Mouse (Mus musculus) kidney, postnatal 0 days (tissue): ENCODE data around the gene Msantd1. TPM values are rescaled to one million over a fixed set of nuclear protein-coding genes. Genes with fewer than 3 reads are reported as not detected.

Experiments
- ATAC-seq: fragments of 200-750 bp; cut with Nextera tagmentation; replicated peaks from 2 replicates; pipeline ENCODE4 v1.8.0; 2017; ENCODE audit warnings: low read depth, moderate number of reproducible peaks, moderate TSS enrichment, moderate library complexity; ENCODE audit not compliant: low FRiP score
- DNase-seq: peaks from one replicate; pipeline ENCODE4 v3.0.0-alpha.2; 2016; ENCODE audit warnings: low spot score
- H3K27ac ChIP-seq: fragments of 300-500 bp; sonication (generic); 2 replicates; pipeline ENCODE4 v1.5.1; 2014; ENCODE audit warnings: mild to moderate bottlenecking
- H3K27me3 ChIP-seq: fragments of 300-500 bp; sonication (generic); 2 replicates; pipeline ENCODE4 v1.6.1; 2014; ENCODE audit warnings: low read length, mixed read lengths; ENCODE audit not compliant: insufficient read depth
- H3K36me3 ChIP-seq: fragments of 300-500 bp; sonication (generic); 2 replicates; pipeline ENCODE4 v1.6.1; 2014; ENCODE audit warnings: low read length, mixed read lengths; ENCODE audit not compliant: insufficient read depth
- H3K4me1 ChIP-seq: fragments of 300-500 bp; sonication (generic); replicated peaks from 2 replicates; pipeline ENCODE4 v1.6.1; 2014; ENCODE audit warnings: antibody characterized with exemption, low read length, mixed read lengths; ENCODE audit not compliant: insufficient read depth
- H3K4me2 ChIP-seq: fragments of 300-500 bp; sonication (generic); 2 replicates; pipeline ENCODE4 v1.6.1; 2014; ENCODE audit warnings: mild to moderate bottlenecking, low read length, moderate library complexity, mixed read lengths
- H3K4me3 ChIP-seq: fragments of 300-500 bp; sonication (generic); replicated peaks from 2 replicates; pipeline ENCODE4 v1.5.1; 2014; ENCODE audit warnings: low read depth, low read length
- H3K9ac ChIP-seq: fragments of 300-500 bp; sonication (generic); 2 replicates; pipeline ENCODE4 v1.6.1; 2014; ENCODE audit warnings: low read depth, low read length
- H3K9me3 ChIP-seq: fragments of 300-500 bp; sonication (generic); replicated peaks from 2 replicates; pipeline ENCODE4 v1.6.1; 2016; ENCODE audit warnings: low read length, inconsistent platforms, mixed read lengths
- CTCF ChIP-seq: IDR thresholded peaks from 2 replicates; pipeline ENCODE4 v1.5.1; 2016; ENCODE audit warnings: antibody characterized with exemption, low read depth, mild to moderate bottlenecking, moderate library complexity
- WGBS: fragments of 180-500 bp; shearing (Covaris S2); extraction: QIAGEN DNeasy Blood & Tissue Kit; methylation state at CpG from one replicate; pipeline ENCODE4 v1.1.7; 2014; 5-methylcytosine and 5-hydroxymethylcytosine counted together
- polyA plus RNA-seq: library from polyadenylated mRNA; unstranded; fragments of >200 nt; fragmentation: Nextera tagmentation; extraction: Ambion mirVana; gene quantifications from 2 replicates; pipeline ENCODE4 v1.2.1, GENCODE M21; 2015

Gene Msantd1
- polyA plus RNA-seq, 1 experiment from 2014 or later, result 0.25 TPM

GRCm38 (mm10) chr5:34908726-34909633 is 1.2 kb downstream of the Msantd1 start:
- ATAC-seq, result no peak
- H3K36me3 ChIP-seq, result peaks cover 44% of the 10 kb centered on the region
- no peak for DNase-seq

GRCm38 (mm10) chr5:34909634-34910503 is 2.1 kb downstream of the Msantd1 start:
- no peak overlapping the region for H3K27ac ChIP-seq
- peaks cover 37% of the 10 kb centered on the region for H3K36me3 ChIP-seq
- DNase-seq (no peak), ATAC-seq (no peak)
- H3K4me3 ChIP-seq, result no peak overlapping the region
- H3K9me3 ChIP-seq, result no peaks in the 10 kb centered on the region
- no peaks in the 10 kb centered on the region for H3K27me3 ChIP-seq
- H3K4me1 ChIP-seq, result no peaks in the 10 kb centered on the region
- no peak for TF ChIP-seq CTCF
- WGBS, result 97% methylated on average over 1 of the region's 1 CpGs
- H3K9ac ChIP-seq, result no peak overlapping the region
- no peak overlapping the region for H3K4me2 ChIP-seq

More at GRCm38 (mm10) chr5:34908726-34909633, 1.2 kb downstream of the Msantd1 start:
- Histone ChIP-seq H3K9ac (no peak overlapping the region), H3K27ac (no peak overlapping the region), H3K4me3 (no peak overlapping the region), H3K27me3 (no peaks in the 10 kb centered on the region), H3K9me3 (no peaks in the 10 kb centered on the region), H3K4me2 (no peak overlapping the region), H3K4me1 (no peaks in the 10 kb centered on the region)
- no peak for TF ChIP-seq CTCF
- WGBS, result 71% methylated on average over 9 of the region's 9 CpGs

GRCm38 (mm10) chr5:34910504-34910815 is 2.6 kb downstream of the Msantd1 start:
- no peak for TF ChIP-seq CTCF
- ATAC-seq, result no peak

GRCm38 (mm10) chr5:34915801-34916200 is 8.0 kb downstream of the Msantd1 start:
- H3K9ac ChIP-seq, result no peak overlapping the region
- TF ChIP-seq CTCF, result peak; percentile 93

More at GRCm38 (mm10) chr5:34910504-34910815, 2.6 kb downstream of the Msantd1 start:
- no peaks in the 10 kb centered on the region for H3K9me3 ChIP-seq
- H3K27ac ChIP-seq, result no peak overlapping the region
- H3K27me3 ChIP-seq, result no peaks in the 10 kb centered on the region
- H3K9ac ChIP-seq, result no peak overlapping the region
- no peak overlapping the region for H3K4me2 ChIP-seq
- no peak overlapping the region for H3K4me3 ChIP-seq
- no peaks in the 10 kb centered on the region for H3K4me1 ChIP-seq
- no peak for DNase-seq
- 89% methylated on average over 4 of the region's 4 CpGs for WGBS
- H3K36me3 ChIP-seq, result peaks cover 32% of the 10 kb centered on the region

GRCm38 (mm10) chr5:34917234-34917655 is 9.4 kb downstream of the Msantd1 start:
- DNase-seq, result peak; percentile 20
- H3K4me1 ChIP-seq, result no peaks in the 10 kb centered on the region
- no peaks in the 10 kb centered on the region for H3K27me3 ChIP-seq
- H3K9me3 ChIP-seq, result no peaks in the 10 kb centered on the region
- H3K4me2 ChIP-seq, result no peak overlapping the region
- 64% methylated on average over 10 of the region's 10 CpGs for WGBS
- no peak for ATAC-seq
- H3K9ac ChIP-seq, result no peak overlapping the region
- no peaks in the 10 kb centered on the region for H3K36me3 ChIP-seq
- TF ChIP-seq CTCF, result no peak
- H3K27ac ChIP-seq, result no peak overlapping the region
- no peak overlapping the region for H3K4me3 ChIP-seq

More at GRCm38 (mm10) chr5:34915801-34916200, 8.0 kb downstream of the Msantd1 start:
- peak; percentile 82 for DNase-seq
- H3K27ac ChIP-seq, result no peak overlapping the region
- no peaks in the 10 kb centered on the region for H3K4me1 ChIP-seq
- 17% methylated on average over 1 of the region's 1 CpGs for WGBS
- H3K4me2 ChIP-seq, result no peak overlapping the region
- ATAC-seq, result no peak
- no peaks in the 10 kb centered on the region for H3K9me3 ChIP-seq
- H3K36me3 ChIP-seq, result no peaks in the 10 kb centered on the region; the same call in 1 of the 2 replicates
- H3K4me3 ChIP-seq, result no peak overlapping the region
- no peaks in the 10 kb centered on the region for H3K27me3 ChIP-seq

- H3K9ac ChIP-seq, result no peak overlapping the region
- no peak overlapping the region for H3K27ac ChIP-seq
- DNase-seq (no peak), ATAC-seq (no peak)
- H3K27me3 ChIP-seq, result no peaks in the 10 kb centered on the region
- TF ChIP-seq CTCF, result no peak
- WGBS, result 78% methylated on average over 3 of the region's 3 CpGs
- no peaks in the 10 kb centered on the region for H3K36me3 ChIP-seq
- H3K4me1 ChIP-seq, result no peaks in the 10 kb centered on the region
- H3K9me3 ChIP-seq, result no peaks in the 10 kb centered on the region
- H3K4me3 ChIP-seq, result no peak overlapping the region
- no peak overlapping the region for H3K4me2 ChIP-seq
Observed at GRCm38 (mm10) chr5:34918785-34919184, 11.0 kb downstream of the Msantd1 start.
